Mouse (Mus musculus): ENCODE results near the gene Ythdf2.

DNA sequence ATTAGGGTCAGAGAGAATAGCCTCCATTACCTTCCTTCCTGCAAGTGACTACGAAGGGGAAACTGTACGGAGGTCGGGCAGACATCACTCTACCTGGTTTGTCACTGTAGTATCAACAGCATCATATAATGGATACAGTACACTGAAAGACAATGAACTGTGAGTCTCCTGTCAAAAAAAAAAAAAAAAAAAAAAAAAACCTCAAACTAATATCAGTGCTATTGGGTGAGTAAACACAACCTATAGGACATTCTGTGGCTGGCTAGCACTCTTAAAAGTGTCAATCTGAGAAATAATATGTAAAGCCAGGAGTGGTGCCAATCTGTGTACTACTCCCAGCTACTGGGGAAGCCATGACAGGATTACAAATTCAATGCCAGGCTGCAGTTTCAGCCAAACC is 28.9 kb downstream of the Ythdf2 start:
- TF ChIP-seq CTCF (IDR thresholded peaks at IDR 0.05; ENCODE audit: low read depth) (no peak), EP300 (optimal IDR thresholded peaks at IDR 0.05) (no peak)
